Mouse (Mus musculus) spleen, adult 18-20 months (tissue): Measurements from ENCODE around the gene Slc38a5.

Source experiments
- DNase-seq, 2 experiments: peaks; one replicate each; pipeline ENCODE4 v3.0.0; 2022; ENCODE audit warnings: mixed read lengths in 2 of 2

The Slc38a5 gene

DNA sequence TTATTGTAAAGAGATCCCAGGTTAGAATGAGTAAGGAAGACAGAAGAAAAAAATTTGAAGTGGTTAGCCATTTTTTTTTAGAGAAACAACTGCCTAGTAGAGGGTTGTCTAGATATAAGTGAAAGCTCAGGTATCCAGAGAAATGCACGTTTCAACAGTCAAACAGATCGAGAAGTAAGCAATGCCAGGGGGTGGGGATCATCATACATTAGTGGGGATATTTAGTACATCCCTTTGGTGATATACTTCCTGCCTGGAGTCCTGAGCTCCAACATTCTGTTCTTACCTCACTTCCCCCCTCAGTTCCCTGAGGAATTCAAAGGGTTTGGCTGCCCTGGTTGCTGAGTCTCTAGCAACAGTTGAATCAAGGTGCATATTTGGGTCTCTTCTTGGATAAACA lies 56.2 kb downstream of the Slc38a5 start, which contains the start of gene Ssxb10:
TSS of gene Ssxb10 (plus strand) at position 301 of the 400 bp plus-strand sequence.
- DNase-seq: no peak
